Mouse (Mus musculus) thymus, adult 2 months (tissue): Measurements from ENCODE around the gene Myl4.

ENCODE experiments used
- CTCF ChIP-seq: fragments of 200-500 bp; IDR thresholded peaks from 2 replicates; pipeline ENCODE4 v1.5.1; 2012; ENCODE audit warnings: mild to moderate bottlenecking, control low read depth, low read length, moderate library complexity, borderline replicate concordance; ENCODE audit not compliant: control insufficient read depth, poor library complexity, insufficient read depth; ENCODE audit errors: extremely low read depth
- POLR2A ChIP-seq: fragments of 200-500 bp; IDR thresholded peaks from 2 replicates; pipeline ENCODE4 v1.6.1; 2012; ENCODE audit warnings: mild to moderate bottlenecking, low read length, control low read depth, moderate library complexity; ENCODE audit not compliant: control insufficient read depth, poor library complexity, insufficient read depth; ENCODE audit errors: extremely low read depth

DNA sequence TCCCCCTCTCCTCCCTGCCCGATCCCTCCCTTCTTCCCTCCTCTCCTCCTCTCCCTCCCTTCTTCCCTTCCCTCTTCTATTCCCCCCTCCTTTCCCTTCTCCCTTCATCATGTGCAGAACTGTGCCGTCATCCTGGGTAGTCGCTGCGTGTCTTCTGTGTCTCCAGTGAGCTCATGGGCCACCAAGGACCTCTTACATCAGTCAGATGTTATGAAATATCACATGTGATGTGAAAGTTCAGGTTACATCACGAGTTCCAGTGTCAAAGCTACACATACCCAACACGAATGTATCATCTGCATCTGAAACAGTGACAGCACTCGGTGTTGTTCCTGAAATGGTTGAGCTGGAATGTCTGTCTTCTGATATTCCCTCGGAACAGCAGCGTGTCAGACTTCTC, 14.7 kb downstream of the Myl4 start:
- no peak for TF ChIP-seq CTCF
- TF ChIP-seq POLR2A = no peak
